Mouse (Mus musculus): ENCODE measurements around the gene Pknox2.

DNA sequence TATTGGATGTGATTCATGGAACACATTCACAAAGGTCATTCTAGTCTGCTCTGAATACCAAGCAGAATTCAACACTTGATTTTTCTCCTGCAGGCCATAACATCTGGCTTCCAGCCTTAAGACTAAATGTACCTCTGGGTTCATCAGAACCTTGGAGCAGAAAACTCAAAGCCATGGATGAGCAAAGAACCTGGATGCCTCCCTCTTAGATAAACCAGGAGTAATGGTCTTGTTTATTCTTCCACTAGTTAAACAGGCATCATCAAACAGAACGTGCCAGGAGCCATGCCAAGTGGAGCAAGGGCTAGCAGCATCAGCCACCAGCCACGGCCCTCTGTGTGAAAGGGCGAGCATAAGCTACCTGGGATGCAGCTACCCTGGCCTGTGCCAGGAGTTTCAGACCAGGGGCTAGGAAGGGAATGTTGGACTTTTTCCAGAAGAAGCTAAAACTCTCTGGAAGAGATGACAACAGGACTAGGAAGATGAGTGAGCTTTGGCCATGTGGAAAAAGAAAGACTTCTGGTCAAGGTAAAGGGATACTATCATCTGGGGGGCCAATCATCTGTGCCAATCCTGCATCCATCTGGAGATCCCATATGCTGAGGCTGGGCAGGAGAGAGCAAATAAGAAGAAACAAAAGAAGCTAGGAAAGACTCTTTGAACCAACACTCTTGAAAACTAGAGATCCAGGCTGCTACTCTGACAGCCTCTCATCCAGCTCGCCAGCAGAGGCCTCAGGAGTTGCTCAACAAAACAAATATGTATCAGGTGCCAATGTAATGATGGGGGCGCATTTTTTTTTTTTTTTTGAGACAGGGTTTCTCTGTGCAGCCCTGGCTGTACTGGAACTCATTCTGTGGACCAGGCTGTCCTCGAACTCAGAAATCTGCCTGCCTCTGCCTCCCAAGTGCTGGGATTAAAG lies 77.6 kb downstream of the Pknox2 start:
- no peak for TF ChIP-seq CTCF (IDR thresholded peaks at IDR 0.05; ENCODE audit: insufficient read depth, low read length)
- TF ChIP-seq POLR2A (IDR thresholded peaks at IDR 0.05; ENCODE audit: borderline replicate concordance, extremely low read depth, low read depth, low read length), result no peak

All from lung, adult 2 months (tissue).